Mouse (Mus musculus): ENCODE measurements at regions not wholly inside any gene's neighbourhood (a gene's known extent, or its start where the extent isn't known, plus 50 kb on each side); places are given as distances from the start of the nearest gene placed in this dataset.

GRCm38 (mm10) chr3:102683541-102683940 is 50.8 kb upstream of the Tspan2 start:
- Histone ChIP-seq H3K9me3 (ENCODE audit: low read length) (no peaks in the 10 kb centered on the region), H3K4me3 (replicated peaks; ENCODE audit: low read length) (no peak overlapping the region), H3K36me3 (ENCODE audit: insufficient read depth, low read length) (no peaks in the 10 kb centered on the region), H3K4me1 (replicated peaks; ENCODE audit: low read depth, low read length) (no peaks in the 10 kb centered on the region), H3K27me3 (ENCODE audit: insufficient read depth, low read length) (0 out of 2 replicates have a peak, but pooled peaks cover 3% of the 10 kb centered on the region)
- TF ChIP-seq POU5F1 (IDR thresholded peaks at IDR 0.05; ENCODE audit: borderline replicate concordance, low read length) (no peak), NANOG (IDR thresholded peaks at IDR 0.05; ENCODE audit: borderline replicate concordance, low read length) (no peak), CTCF (conservative IDR thresholded peaks at IDR 0.05; ENCODE audit: low read length) (no peak)
